Mouse (Mus musculus): ENCODE measurements around the gene Nlrc3.

Nlrc3 gene

GRCm38 (mm10) chr16:3928582-3928981 lies 47.9 kb downstream of the Nlrc3 start:
- no peak for DNase-seq (ENCODE audit: low read depth)

GRCm38 (mm10) chr16:3923966-3924365 lies 52.5 kb downstream of the Nlrc3 start:
- DNase-seq (ENCODE audit: low read depth): no peak

GRCm38 (mm10) chr16:3923515-3923914 lies 52.9 kb downstream of the Nlrc3 start:
- DNase-seq (ENCODE audit: low read depth): no peak

- no peak for DNase-seq (ENCODE audit: low read depth)
Observed at GRCm38 (mm10) chr16:3920756-3921155, 55.7 kb downstream of the Nlrc3 start.

DNA sequence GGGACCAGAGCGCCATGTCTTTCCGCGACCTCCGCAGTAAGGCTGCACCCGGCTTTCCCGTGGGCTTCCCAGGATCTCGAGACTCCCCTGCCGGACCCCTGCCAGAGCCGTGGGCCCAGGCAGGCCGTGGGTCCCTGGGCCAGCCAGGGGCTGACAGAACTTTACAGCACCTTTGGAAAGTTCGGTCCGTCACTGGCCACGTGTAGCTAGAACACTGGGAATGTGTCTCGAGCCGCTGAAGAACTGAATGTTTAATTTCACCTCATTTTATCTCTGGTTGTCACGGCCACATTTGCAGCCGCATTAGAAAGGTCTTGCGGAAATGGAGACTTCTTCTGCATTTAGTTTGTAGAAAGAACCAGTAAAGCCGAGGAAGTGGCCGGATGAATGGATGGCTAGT lies 67.3 kb downstream of the Nlrc3 start:
- no peak for DNase-seq (ENCODE audit: low read depth)

- peak; percentile 87 for DNase-seq (ENCODE audit: low read depth)
Observed at GRCm38 (mm10) chr16:3908537-3909111, 67.8 kb downstream of the Nlrc3 start, which contains the start of the genes 1700037C18Rik and Cluap1. TSS of gene 1700037C18Rik (minus strand) at chr16:3908689. TSS of gene Cluap1 (plus strand) at chr16:3908801.

DNA sequence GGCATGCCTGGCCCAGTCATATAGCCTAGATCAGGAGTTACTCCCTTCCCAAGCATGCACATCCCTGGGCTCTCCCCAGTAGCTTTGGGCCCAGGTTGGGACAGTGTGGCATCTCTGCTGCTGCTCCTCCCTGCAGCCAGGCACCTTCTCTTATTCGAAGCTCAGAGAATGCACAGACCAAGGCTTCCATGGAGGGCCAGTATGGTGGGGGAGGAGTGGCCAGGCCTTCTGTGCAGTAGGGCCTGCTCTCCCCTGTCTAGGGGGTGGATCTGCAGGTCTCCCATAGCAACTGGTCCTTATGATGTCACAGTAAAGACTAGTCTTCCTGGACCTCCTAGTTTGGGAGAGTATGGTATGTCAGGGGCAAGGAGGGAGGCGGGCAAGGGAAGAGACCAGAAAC lies 69.0 kb downstream of the Nlrc3 start:
- no peak for DNase-seq (ENCODE audit: low read depth)

- no peak for DNase-seq (ENCODE audit: low read depth)
Observed at GRCm38 (mm10) chr16:3896553-3896952, 79.9 kb downstream of the Nlrc3 start.

GRCm38 (mm10) chr16:3896046-3896445 lies 80.4 kb downstream of the Nlrc3 start:
- no peak for DNase-seq (ENCODE audit: low read depth)

- DNase-seq (ENCODE audit: low read depth): no peak
Observed at GRCm38 (mm10) chr16:3895173-3895792, 81.1 kb downstream of the Nlrc3 start.
